Mouse (Mus musculus): Measurements from ENCODE around the gene Lmntd2. TPM values are rescaled to one million over a fixed set of nuclear protein-coding genes. Genes with fewer than 3 reads are reported as not detected.

Gene Lmntd2
- polyA plus RNA-seq, 1 experiment, result 0.05 TPM

GRCm38 (mm10) chr7:141231111-141231510 lies 17.2 kb upstream of the Lmntd2 start:
- Histone ChIP-seq H3K36me3 (ENCODE audit: control insufficient read depth, insufficient read depth) (peaks cover 41% of the 10 kb centered on the region), H3K79me2 (ENCODE audit: control insufficient read depth, insufficient read depth) (peaks cover 75% of the 10 kb centered on the region), H3K27me3 (ENCODE audit: control insufficient read depth, insufficient read depth, insufficient read length) (no peaks in the 10 kb centered on the region), H3K79me3 (ENCODE audit: low read depth) (peaks cover 57% of the 10 kb centered on the region), H3K4me3 (ENCODE audit: insufficient read depth, poor library complexity, severe bottlenecking) (no peak overlapping the region), H3ac (ENCODE audit: control insufficient read depth, insufficient read length, low read depth) (no peak overlapping the region)
- no peak for TF ChIP-seq MYOD1 (IDR thresholded peaks at IDR 0.05; ENCODE audit: control insufficient read depth, insufficient read length, low read depth)
- no peak for TF ChIP-seq CEBPB (IDR thresholded peaks at IDR 0.05; ENCODE audit: low read depth)
- TF ChIP-seq MAX (IDR thresholded peaks at IDR 0.05), result no peak
- no peak for TF ChIP-seq FOSL1 (IDR thresholded peaks at IDR 0.05; ENCODE audit: insufficient read depth, low read length, poor library complexity, severe bottlenecking)
- no peak for TF ChIP-seq USF1 (IDR thresholded peaks at IDR 0.05; ENCODE audit: low read depth)
- TF ChIP-seq MYOG (IDR thresholded peaks at IDR 0.05; ENCODE audit: control insufficient read depth, extremely low read depth, insufficient read length), result no peak
- no peak for TF ChIP-seq CTCF (IDR thresholded peaks at IDR 0.05; ENCODE audit: control insufficient read depth, insufficient read depth, insufficient read length)

GRCm38 (mm10) chr7:141230570-141230969 lies 16.7 kb upstream of the Lmntd2 start:
- H3ac ChIP-seq (ENCODE audit: control insufficient read depth, insufficient read length, low read depth), result peak overlapping the region; percentile 24
- no peaks in the 10 kb centered on the region for H3K27me3 ChIP-seq (ENCODE audit: control insufficient read depth, insufficient read depth, insufficient read length)
- peaks cover 71% of the 10 kb centered on the region for H3K79me2 ChIP-seq (ENCODE audit: control insufficient read depth, insufficient read depth)
- H3K79me3 ChIP-seq (ENCODE audit: low read depth), result peaks cover 53% of the 10 kb centered on the region
- no peak for TF ChIP-seq MAX (IDR thresholded peaks at IDR 0.05)
- TF ChIP-seq CTCF (IDR thresholded peaks at IDR 0.05; ENCODE audit: control insufficient read depth, insufficient read depth, insufficient read length), result no peak
- TF ChIP-seq FOSL1 (IDR thresholded peaks at IDR 0.05; ENCODE audit: insufficient read depth, low read length, poor library complexity, severe bottlenecking), result no peak
- no peak for TF ChIP-seq CEBPB (IDR thresholded peaks at IDR 0.05; ENCODE audit: low read depth)
- TF ChIP-seq MYOG (IDR thresholded peaks at IDR 0.05; ENCODE audit: control insufficient read depth, extremely low read depth, insufficient read length), result no peak
- TF ChIP-seq USF1 (IDR thresholded peaks at IDR 0.05; ENCODE audit: low read depth), result no peak
- no peak for TF ChIP-seq MYOD1 (IDR thresholded peaks at IDR 0.05; ENCODE audit: control insufficient read depth, insufficient read length, low read depth)
- peaks cover 37% of the 10 kb centered on the region for H3K36me3 ChIP-seq (ENCODE audit: control insufficient read depth, insufficient read depth)
- H3K4me3 ChIP-seq (ENCODE audit: insufficient read depth, poor library complexity, severe bottlenecking), result no peak overlapping the region

GRCm38 (mm10) chr7:141229702-141230101 lies 15.8 kb upstream of the Lmntd2 start:
- Histone ChIP-seq H3K79me3 (ENCODE audit: low read depth) (peaks cover 53% of the 10 kb centered on the region), H3K4me3 (ENCODE audit: insufficient read depth, poor library complexity, severe bottlenecking) (peak overlapping the region; percentile 91), H3ac (ENCODE audit: control insufficient read depth, insufficient read length, low read depth) (peak overlapping the region; percentile 94), H3K27me3 (ENCODE audit: control insufficient read depth, insufficient read depth, insufficient read length) (no peaks in the 10 kb centered on the region), H3K36me3 (ENCODE audit: control insufficient read depth, insufficient read depth) (peaks cover 28% of the 10 kb centered on the region), H3K79me2 (ENCODE audit: control insufficient read depth, insufficient read depth) (peaks cover 62% of the 10 kb centered on the region)
- no peak for TF ChIP-seq CEBPB (IDR thresholded peaks at IDR 0.05; ENCODE audit: low read depth)
- no peak for TF ChIP-seq MAX (IDR thresholded peaks at IDR 0.05)
- no peak for TF ChIP-seq FOSL1 (IDR thresholded peaks at IDR 0.05; ENCODE audit: insufficient read depth, low read length, poor library complexity, severe bottlenecking)
- no peak for TF ChIP-seq USF1 (IDR thresholded peaks at IDR 0.05; ENCODE audit: low read depth)
- no peak for TF ChIP-seq MYOD1 (IDR thresholded peaks at IDR 0.05; ENCODE audit: control insufficient read depth, insufficient read length, low read depth)
- TF ChIP-seq MYOG (IDR thresholded peaks at IDR 0.05; ENCODE audit: control insufficient read depth, extremely low read depth, insufficient read length), result no peak
- TF ChIP-seq CTCF (IDR thresholded peaks at IDR 0.05; ENCODE audit: control insufficient read depth, insufficient read depth, insufficient read length), result no peak

GRCm38 (mm10) chr7:141228279-141229067 lies 14.6 kb upstream of the Lmntd2 start, which contains the start of gene Phrf1:
Phrf1 (plus strand) TSS chr7:141228784.
- Histone ChIP-seq H3K79me3 (ENCODE audit: low read depth) (peaks cover 45% of the 10 kb centered on the region), H3K79me2 (ENCODE audit: control insufficient read depth, insufficient read depth) (peaks cover 50% of the 10 kb centered on the region), H3K27me3 (ENCODE audit: control insufficient read depth, insufficient read depth, insufficient read length) (no peaks in the 10 kb centered on the region), H3K4me3 (ENCODE audit: insufficient read depth, poor library complexity, severe bottlenecking) (peak within 1 kb of the TSS; percentile 91), H3K36me3 (ENCODE audit: control insufficient read depth, insufficient read depth) (peaks cover 19% of the 10 kb centered on the region), H3ac (ENCODE audit: control insufficient read depth, insufficient read length, low read depth) (peak within 1 kb of the TSS; percentile 94)
- TF ChIP-seq USF1 (IDR thresholded peaks at IDR 0.05; ENCODE audit: low read depth) (no peak), CTCF (IDR thresholded peaks at IDR 0.05; ENCODE audit: control insufficient read depth, insufficient read depth, insufficient read length) (peak; percentile 88), MYOG (IDR thresholded peaks at IDR 0.05; ENCODE audit: control insufficient read depth, extremely low read depth, insufficient read length) (no peak), FOSL1 (IDR thresholded peaks at IDR 0.05; ENCODE audit: insufficient read depth, low read length, poor library complexity, severe bottlenecking) (no peak), CEBPB (IDR thresholded peaks at IDR 0.05; ENCODE audit: low read depth) (no peak), MAX (IDR thresholded peaks at IDR 0.05) (peak; percentile 26), MYOD1 (IDR thresholded peaks at IDR 0.05; ENCODE audit: control insufficient read depth, insufficient read length, low read depth) (no peak)

- Histone ChIP-seq H3K36me3 (ENCODE audit: control insufficient read depth, insufficient read depth) (peaks cover 12% of the 10 kb centered on the region), H3K4me3 (ENCODE audit: insufficient read depth, poor library complexity, severe bottlenecking) (no peak overlapping the region), H3K79me3 (ENCODE audit: low read depth) (peaks cover 38% of the 10 kb centered on the region), H3K79me2 (ENCODE audit: control insufficient read depth, insufficient read depth) (peaks cover 43% of the 10 kb centered on the region), H3ac (ENCODE audit: control insufficient read depth, insufficient read length, low read depth) (no peak overlapping the region), H3K27me3 (ENCODE audit: control insufficient read depth, insufficient read depth, insufficient read length) (no peaks in the 10 kb centered on the region)
- TF ChIP-seq CEBPB (IDR thresholded peaks at IDR 0.05; ENCODE audit: low read depth) (no peak), USF1 (IDR thresholded peaks at IDR 0.05; ENCODE audit: low read depth) (no peak), FOSL1 (IDR thresholded peaks at IDR 0.05; ENCODE audit: insufficient read depth, low read length, poor library complexity, severe bottlenecking) (no peak), MAX (IDR thresholded peaks at IDR 0.05) (no peak), MYOD1 (IDR thresholded peaks at IDR 0.05; ENCODE audit: control insufficient read depth, insufficient read length, low read depth) (no peak), MYOG (IDR thresholded peaks at IDR 0.05; ENCODE audit: control insufficient read depth, extremely low read depth, insufficient read length) (no peak), CTCF (IDR thresholded peaks at IDR 0.05; ENCODE audit: control insufficient read depth, insufficient read depth, insufficient read length) (no peak)
Measured at GRCm38 (mm10) chr7:141227796-141228195, 13.9 kb upstream of the Lmntd2 start.

All from C2C12 (cell line).